Mouse (Mus musculus) left cerebral cortex, adult 2 months (tissue): Measurements from ENCODE around the gene Stim1. TPM values are rescaled to one million over a fixed set of nuclear protein-coding genes. Genes with fewer than 3 reads are reported as not detected.

Experiments
- DNase-seq, 2 experiments: peaks; one replicate each; pipeline ENCODE4 v3.0.0; 2021 to 2022; ENCODE audit warnings: low spot score in 2 of 2, mixed read lengths in 1 of 2; ENCODE audit errors: extremely low spot score in 1 of 2
- H3K27ac ChIP-seq: fragments of 200-600 bp; 2 replicates; pipeline ENCODE4 v1.8.1; 2022
- H3K4me3 ChIP-seq: fragments of 200-600 bp; 2 replicates; pipeline ENCODE4 v1.8.1; 2022
- CTCF ChIP-seq: fragments of 200-600 bp; IDR thresholded peaks from 2 replicates; pipeline ENCODE4 v1.8.1; 2022; ENCODE audit warnings: antibody characterized with exemption, mild to moderate bottlenecking, moderate library complexity
- intact Hi-C: fragments of 180-260 bp; cut with DNase I; formaldehyde crosslinking; loops from one replicate; pipeline ENCODE4 v1.15.1; 2025
- total RNA-seq, 2 experiments: library from RNA; stranded (reverse); gene quantifications; 2 replicates each; pipeline ENCODE4 v1.2.3; 2021

Gene Stim1
- total RNA-seq, 2 experiments from 2014 or later = 79.9 to 85.5 TPM

GRCm38 (mm10) chr7:102440822-102441656 lies 173.4 kb downstream of the Stim1 start:
- H3K4me3 ChIP-seq = peak overlapping the region; percentile 76
- TF ChIP-seq CTCF = no peak
- intact Hi-C loops = no loop called here
- peak overlapping the region; percentile 17; the same call in 1 of the 2 replicates for H3K27ac ChIP-seq
- DNase-seq = no peak

GRCm38 (mm10) chr7:102441657-102442391 lies 174.2 kb downstream of the Stim1 start, which contains the start of gene Rrm1:
Gene Rrm1 (plus strand): TSS chr7:102441695.
- peak; percentile 95 to 96 for DNase-seq
- intact Hi-C loops = no loop called here
- TF ChIP-seq CTCF = no peak
- Histone ChIP-seq H3K27ac (peak within 1 kb of the TSS; percentile 17; the same call in 1 of the 2 replicates), H3K4me3 (peak within 1 kb of the TSS; percentile 76)

GRCm38 (mm10) chr7:102442432-102442831 lies 174.8 kb downstream of the Stim1 start:
- no peak for TF ChIP-seq CTCF
- Histone ChIP-seq H3K4me3 (peak overlapping the region; percentile 76), H3K27ac (no peak overlapping the region)
- no peak for DNase-seq
- intact Hi-C loops = no loop called here

- no peak for DNase-seq
- intact Hi-C loops = no loop called here
- no peak overlapping the region for H3K4me3 ChIP-seq
- no peak for TF ChIP-seq CTCF
- no peak overlapping the region for H3K27ac ChIP-seq
Measured at GRCm38 (mm10) chr7:102444301-102444700, 176.7 kb downstream of the Stim1 start.

GRCm38 (mm10) chr7:102446438-102446837 lies 178.8 kb downstream of the Stim1 start:
- no peak overlapping the region for H3K27ac ChIP-seq
- H3K4me3 ChIP-seq = no peak overlapping the region
- intact Hi-C loops = no loop called here
- TF ChIP-seq CTCF = no peak
- DNase-seq = no peak

- H3K27ac ChIP-seq = no peak overlapping the region
- intact Hi-C loops = no loop called here
- no peak for DNase-seq
- H3K4me3 ChIP-seq = no peak overlapping the region
- no peak for TF ChIP-seq CTCF
Measured at GRCm38 (mm10) chr7:102458618-102459380, 191.2 kb downstream of the Stim1 start.

GRCm38 (mm10) chr7:102467566-102467965 lies 200.0 kb downstream of the Stim1 start:
- no peak overlapping the region for H3K27ac ChIP-seq
- H3K4me3 ChIP-seq = no peak overlapping the region
- no peak for TF ChIP-seq CTCF
- no peak for DNase-seq
- intact Hi-C loops = no loop called here

GRCm38 (mm10) chr7:102472675-102473074 lies 205.1 kb downstream of the Stim1 start:
- no peak for DNase-seq
- intact Hi-C loops = no loop called here
- H3K4me3 ChIP-seq = no peak overlapping the region
- no peak for TF ChIP-seq CTCF
- no peak overlapping the region for H3K27ac ChIP-seq

- intact Hi-C loops = no loop called here
- TF ChIP-seq CTCF = no peak
- DNase-seq = no peak
- no peak overlapping the region for H3K27ac ChIP-seq
- no peak overlapping the region for H3K4me3 ChIP-seq
Measured at GRCm38 (mm10) chr7:102476601-102477000, 209.0 kb downstream of the Stim1 start.

GRCm38 (mm10) chr7:102477377-102477776 lies 209.8 kb downstream of the Stim1 start:
- no peak for TF ChIP-seq CTCF
- DNase-seq = no peak
- intact Hi-C loops = no loop called here
- Histone ChIP-seq H3K27ac (no peak overlapping the region), H3K4me3 (no peak overlapping the region)

- no peak for TF ChIP-seq CTCF
- no peak for DNase-seq
- intact Hi-C loops = no loop called here
- no peak overlapping the region for H3K4me3 ChIP-seq
- no peak overlapping the region for H3K27ac ChIP-seq
Measured at GRCm38 (mm10) chr7:102478425-102478824, 210.8 kb downstream of the Stim1 start.

GRCm38 (mm10) chr7:102478926-102479325 lies 211.3 kb downstream of the Stim1 start:
- intact Hi-C loops = no loop called here
- no peak for TF ChIP-seq CTCF
- H3K27ac ChIP-seq = no peak overlapping the region
- DNase-seq = no peak
- no peak overlapping the region for H3K4me3 ChIP-seq
